Mouse (Mus musculus): ENCODE measurements at regions not wholly inside any gene's neighbourhood (a gene's known extent, or its start where the extent isn't known, plus 50 kb on each side); places are given as distances from the start of the nearest gene placed in this dataset.

DNA sequence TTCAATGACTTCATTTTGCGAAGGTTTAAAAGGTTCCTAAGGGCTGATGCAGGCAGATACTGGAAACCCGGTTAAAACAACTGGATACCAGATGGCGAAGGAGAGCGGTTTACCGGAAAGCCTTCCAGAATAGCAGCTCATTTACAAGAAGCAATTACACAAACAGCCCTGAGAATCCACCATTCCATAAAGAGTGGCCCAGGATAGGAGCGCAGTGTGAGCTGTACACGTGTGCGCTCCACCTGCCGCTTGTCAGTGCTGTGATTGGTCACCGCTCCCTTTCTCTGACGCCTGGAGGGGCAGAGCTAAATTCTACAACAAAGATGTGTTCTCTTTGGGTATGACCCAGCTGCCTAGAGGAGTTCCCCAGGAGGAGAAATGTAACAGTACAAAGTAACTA is 249.5 kb upstream of the Runx1 start:
- Histone ChIP-seq H3K9me3 (ENCODE audit: low read length) (no peaks in the 10 kb centered on the region), H3K9ac (replicated peaks; ENCODE audit: low read length) (no peak overlapping the region), H3K4me3 (ENCODE audit: low read length) (no peak overlapping the region), H3K36me3 (ENCODE audit: insufficient read depth, low read length) (no peaks in the 10 kb centered on the region), H3K27ac (no peak overlapping the region), H3K4me1 (ENCODE audit: insufficient read depth, low read length) (no peaks in the 10 kb centered on the region), H3K4me2 (ENCODE audit: low read depth, low read length) (no peak overlapping the region), H3K27me3 (ENCODE audit: insufficient read depth, low read length) (no peaks in the 10 kb centered on the region)
- no peak for DNase-seq (ENCODE audit: low spot score)
- no peak for TF ChIP-seq CTCF (IDR thresholded peaks at IDR 0.05; ENCODE audit: low read depth)
- no peak for ATAC-seq
- WGBS = 84% methylated on average over 11 of the region's 11 CpGs

DNA sequence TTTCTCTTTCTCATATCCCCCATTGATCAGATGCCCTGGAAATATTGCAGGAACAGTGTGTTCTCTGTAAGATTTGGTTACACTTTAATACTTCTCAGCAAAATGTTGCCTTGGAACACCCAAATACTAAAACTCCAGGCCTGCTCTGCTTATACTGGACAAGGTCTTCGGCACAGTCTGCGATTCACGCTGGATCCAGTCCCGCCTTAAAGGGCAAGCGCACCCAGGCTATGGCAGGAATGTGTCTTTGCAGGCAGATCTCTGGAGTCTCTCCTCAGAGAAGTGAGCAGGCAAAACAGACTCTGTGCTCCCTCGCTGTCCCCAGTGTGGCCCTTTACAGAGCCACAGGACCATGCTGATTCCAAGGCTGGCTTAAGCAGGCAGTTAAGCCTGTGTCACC is 246.2 kb upstream of the Runx1 start:
- 69% methylated on average over 6 of the region's 6 CpGs for WGBS
- no peak for TF ChIP-seq CTCF (IDR thresholded peaks at IDR 0.05; ENCODE audit: low read depth)
- H3K4me1 ChIP-seq (ENCODE audit: insufficient read depth, low read length) = no peaks in the 10 kb centered on the region
- no peak overlapping the region for H3K4me3 ChIP-seq (ENCODE audit: low read length)
- H3K27me3 ChIP-seq (ENCODE audit: insufficient read depth, low read length) = no peaks in the 10 kb centered on the region
- no peak overlapping the region for H3K4me2 ChIP-seq (ENCODE audit: low read depth, low read length)
- H3K9ac ChIP-seq (replicated peaks; ENCODE audit: low read length) = no peak overlapping the region
- DNase-seq (ENCODE audit: low spot score) = no peak
- H3K36me3 ChIP-seq (ENCODE audit: insufficient read depth, low read length) = no peaks in the 10 kb centered on the region
- ATAC-seq = no peak
- H3K9me3 ChIP-seq (ENCODE audit: low read length) = no peaks in the 10 kb centered on the region
- no peak overlapping the region for H3K27ac ChIP-seq

DNA sequence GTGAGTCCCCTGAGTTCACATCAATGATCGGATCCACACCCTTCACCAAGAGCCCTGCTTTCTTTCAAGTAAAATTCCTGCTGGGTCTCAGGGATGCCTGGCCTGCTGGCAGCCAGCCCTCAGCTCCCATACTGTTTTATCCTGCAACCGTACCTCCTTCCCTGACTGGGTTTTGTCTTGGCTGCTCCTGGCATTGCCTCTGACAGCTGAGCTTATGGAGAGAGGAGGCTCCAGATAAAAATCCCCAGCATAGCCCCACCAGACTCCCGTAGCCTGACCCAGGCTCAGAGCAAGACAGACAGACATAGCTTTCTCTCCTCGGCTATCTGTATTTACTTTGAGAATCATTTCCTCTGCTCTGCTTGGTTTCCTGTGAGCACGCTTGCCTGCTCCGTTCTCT is 245.8 kb upstream of the Runx1 start:
- no peak for ATAC-seq
- TF ChIP-seq CTCF (IDR thresholded peaks at IDR 0.05; ENCODE audit: low read depth) = no peak
- WGBS = 59% methylated on average over 6 of the region's 6 CpGs

DNA sequence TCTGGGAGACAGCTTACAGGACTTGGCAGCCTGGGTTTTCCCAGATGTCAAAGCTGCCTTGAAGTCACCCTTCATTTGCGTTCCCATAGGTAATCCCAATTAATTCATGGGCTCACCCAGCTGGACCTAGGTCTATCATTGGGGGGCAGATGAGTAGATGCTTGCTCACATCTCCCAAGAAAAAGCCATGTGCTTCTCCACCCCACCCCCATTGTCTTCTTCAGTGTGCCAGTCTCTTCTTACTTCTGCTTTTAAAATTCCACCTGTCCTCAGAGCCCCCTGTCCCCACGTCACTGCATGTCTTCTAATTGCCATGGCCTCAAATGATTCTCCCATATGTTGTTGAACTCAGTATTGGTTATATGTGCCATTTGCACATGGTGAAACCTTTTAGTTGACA is 240.9 kb upstream of the Runx1 start:
- H3K4me3 ChIP-seq (ENCODE audit: low read length) = no peak overlapping the region
- no peaks in the 10 kb centered on the region for H3K4me1 ChIP-seq (ENCODE audit: insufficient read depth, low read length)
- H3K4me2 ChIP-seq (ENCODE audit: low read depth, low read length) = no peak overlapping the region
- no peak for ATAC-seq
- no peaks in the 10 kb centered on the region for H3K9me3 ChIP-seq (ENCODE audit: low read length)
- DNase-seq (ENCODE audit: low spot score) = no peak
- no peak overlapping the region for H3K27ac ChIP-seq
- no peak for TF ChIP-seq CTCF (IDR thresholded peaks at IDR 0.05; ENCODE audit: low read depth)
- H3K27me3 ChIP-seq (ENCODE audit: insufficient read depth, low read length) = no peaks in the 10 kb centered on the region
- 75% methylated on average over 2 of the region's 2 CpGs for WGBS
- no peaks in the 10 kb centered on the region for H3K36me3 ChIP-seq (ENCODE audit: insufficient read depth, low read length)
- H3K9ac ChIP-seq (replicated peaks; ENCODE audit: low read length) = no peak overlapping the region

More for the DNA sequence above, 245.8 kb upstream of the Runx1 start:
- H3K4me3 ChIP-seq (ENCODE audit: low read length) = no peak overlapping the region
- no peak overlapping the region for H3K4me2 ChIP-seq (ENCODE audit: low read depth, low read length)
- no peak overlapping the region for H3K9ac ChIP-seq (replicated peaks; ENCODE audit: low read length)
- H3K27me3 ChIP-seq (ENCODE audit: insufficient read depth, low read length) = no peaks in the 10 kb centered on the region
- no peaks in the 10 kb centered on the region for H3K36me3 ChIP-seq (ENCODE audit: insufficient read depth, low read length)
- no peaks in the 10 kb centered on the region for H3K4me1 ChIP-seq (ENCODE audit: insufficient read depth, low read length)
- no peaks in the 10 kb centered on the region for H3K9me3 ChIP-seq (ENCODE audit: low read length)
- H3K27ac ChIP-seq = no peak overlapping the region
- no peak for DNase-seq (ENCODE audit: low spot score)

DNA sequence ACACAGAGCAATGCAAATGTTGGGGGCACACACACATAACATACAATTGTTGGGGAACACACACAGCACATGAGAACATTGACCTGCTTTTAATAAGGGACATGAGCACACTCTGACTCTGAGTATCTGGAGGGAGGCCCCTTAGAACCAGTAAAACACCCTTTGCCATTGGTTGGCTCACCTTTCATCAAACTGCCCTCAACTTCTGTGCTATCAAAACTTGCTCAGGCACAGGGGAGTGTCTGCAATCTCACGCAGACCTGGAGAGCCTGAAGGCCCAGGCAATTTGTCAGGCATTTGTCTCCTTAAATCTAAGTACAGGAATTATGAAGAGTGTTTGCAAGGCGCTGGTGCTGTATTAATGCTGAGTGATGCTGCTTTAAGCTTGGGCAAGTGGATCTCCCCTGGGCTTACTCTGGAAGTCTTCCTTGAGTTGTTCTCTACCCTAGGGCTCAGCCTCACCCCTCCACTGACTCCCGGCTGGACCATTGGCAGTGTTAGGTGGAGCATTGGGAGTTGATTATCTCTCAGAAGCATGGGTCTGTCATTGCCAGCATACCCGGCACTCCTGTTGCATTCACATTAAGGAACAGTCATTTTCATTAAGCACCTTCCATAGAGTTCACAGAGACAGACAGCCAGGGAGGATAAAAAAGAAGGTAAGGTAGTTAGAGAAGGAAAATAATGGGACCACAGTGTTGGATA is 235.7 kb upstream of the Runx1 start:
- WGBS = 78% methylated on average over 4 of the region's 4 CpGs
- no peak for TF ChIP-seq CTCF (IDR thresholded peaks at IDR 0.05; ENCODE audit: low read depth)
- H3K9ac ChIP-seq (replicated peaks; ENCODE audit: low read length) = no peak overlapping the region
- H3K36me3 ChIP-seq (ENCODE audit: insufficient read depth, low read length) = no peaks in the 10 kb centered on the region
- H3K9me3 ChIP-seq (ENCODE audit: low read length) = no peaks in the 10 kb centered on the region
- no peaks in the 10 kb centered on the region for H3K4me1 ChIP-seq (ENCODE audit: insufficient read depth, low read length)
- ATAC-seq (no peak), DNase-seq (ENCODE audit: low spot score) (no peak)
- no peak overlapping the region for H3K27ac ChIP-seq
- H3K4me3 ChIP-seq (ENCODE audit: low read length) = no peak overlapping the region
- H3K27me3 ChIP-seq (ENCODE audit: insufficient read depth, low read length) = no peaks in the 10 kb centered on the region
- no peak overlapping the region for H3K4me2 ChIP-seq (ENCODE audit: low read depth, low read length)

DNA sequence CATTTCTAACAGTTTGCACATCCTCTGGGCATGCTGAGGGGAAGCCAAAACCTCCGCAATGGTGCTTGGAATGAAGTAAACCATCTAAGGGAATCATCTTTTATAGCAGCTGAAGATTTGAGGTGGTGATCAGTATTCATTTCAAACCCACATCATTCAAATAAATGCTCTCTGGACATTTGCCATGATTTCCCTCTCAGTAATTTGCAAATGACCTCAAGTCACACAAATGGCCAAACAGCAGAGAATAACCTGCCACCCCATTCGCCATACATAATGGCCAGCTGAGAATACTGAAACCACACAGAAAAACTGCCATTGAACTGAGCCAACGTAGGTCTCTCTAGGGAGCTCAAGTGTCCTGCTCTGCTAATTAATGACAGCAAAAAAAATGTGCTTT is 230.3 kb upstream of the Runx1 start:
- H3K4me1 ChIP-seq (ENCODE audit: insufficient read depth, low read length) = no peaks in the 10 kb centered on the region
- DNase-seq (ENCODE audit: low spot score) (no peak), ATAC-seq (no peak)
- no peak for TF ChIP-seq CTCF (IDR thresholded peaks at IDR 0.05; ENCODE audit: low read depth)
- H3K9ac ChIP-seq (replicated peaks; ENCODE audit: low read length) = no peak overlapping the region
- H3K36me3 ChIP-seq (ENCODE audit: insufficient read depth, low read length) = no peaks in the 10 kb centered on the region
- no peaks in the 10 kb centered on the region for H3K27me3 ChIP-seq (ENCODE audit: insufficient read depth, low read length)
- no peak overlapping the region for H3K4me3 ChIP-seq (ENCODE audit: low read length)
- H3K9me3 ChIP-seq (ENCODE audit: low read length) = no peaks in the 10 kb centered on the region
- WGBS = 36% methylated on average over 3 of the region's 3 CpGs
- no peak overlapping the region for H3K27ac ChIP-seq
- H3K4me2 ChIP-seq (ENCODE audit: low read depth, low read length) = no peak overlapping the region

DNA sequence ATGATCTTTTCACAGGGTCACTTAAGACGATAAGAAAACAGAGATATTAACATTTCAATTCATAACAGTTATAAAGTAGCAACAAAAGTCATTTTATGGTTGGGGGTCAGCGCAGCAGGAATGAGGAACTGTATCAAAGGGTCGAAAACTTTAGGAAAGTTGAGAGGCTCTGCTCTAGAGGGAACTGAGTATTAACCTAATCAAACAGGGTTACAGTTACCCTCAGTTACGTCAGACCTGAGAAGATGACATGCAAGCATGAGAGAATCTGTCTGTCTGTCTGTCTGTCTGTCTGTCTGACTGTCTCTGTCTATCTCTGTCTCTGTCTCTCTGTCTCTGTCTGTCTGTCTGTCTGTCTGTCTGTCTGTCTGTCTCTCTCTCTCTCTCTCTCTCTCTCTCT is 229.6 kb upstream of the Runx1 start:
- Histone ChIP-seq H3K4me1 (ENCODE audit: insufficient read depth, low read length) (no peaks in the 10 kb centered on the region), H3K4me3 (ENCODE audit: low read length) (no peak overlapping the region), H3K4me2 (ENCODE audit: low read depth, low read length) (no peak overlapping the region), H3K9ac (replicated peaks; ENCODE audit: low read length) (no peak overlapping the region), H3K27ac (no peak overlapping the region), H3K36me3 (ENCODE audit: insufficient read depth, low read length) (no peaks in the 10 kb centered on the region), H3K27me3 (ENCODE audit: insufficient read depth, low read length) (no peaks in the 10 kb centered on the region), H3K9me3 (ENCODE audit: low read length) (no peaks in the 10 kb centered on the region)
- no peak for TF ChIP-seq CTCF (IDR thresholded peaks at IDR 0.05; ENCODE audit: low read depth)
- ATAC-seq = no peak
- WGBS = 93% methylated on average over 4 of the region's 4 CpGs
- no peak for DNase-seq (ENCODE audit: low spot score)
